Mouse (Mus musculus): ENCODE results near the gene Tmtc2. TPM values are rescaled to one million over a fixed set of nuclear protein-coding genes. Genes with fewer than 3 reads are reported as not detected.

Tmtc2 gene
- polyA plus RNA-seq, 1 experiment = 1.4 TPM

DNA sequence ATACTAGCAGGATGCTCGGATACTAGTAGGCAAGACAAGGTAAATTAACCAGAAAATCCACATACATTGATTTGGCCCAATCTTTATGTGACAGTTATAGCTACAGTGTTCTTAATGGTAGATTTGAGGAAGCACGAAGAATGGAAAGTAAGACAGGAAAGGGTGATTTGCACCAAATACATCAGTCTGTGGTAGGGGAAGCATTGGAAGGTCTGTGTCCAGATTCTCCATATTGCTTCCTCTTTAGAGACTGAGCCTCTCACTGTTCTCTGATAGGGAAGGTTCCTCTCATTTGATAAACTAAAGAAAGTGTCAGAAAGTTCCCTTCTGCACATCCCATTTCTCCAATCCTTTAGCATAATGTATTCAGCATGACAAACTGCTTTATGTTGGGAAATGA is 341.4 kb downstream of the Tmtc2 start:
- WGBS = 59% methylated on average over 2 of the region's 2 CpGs
- H3K27me3 ChIP-seq (ENCODE audit: control insufficient read depth, insufficient read depth, low read length) = no peaks in the 10 kb centered on the region

GRCm38 (mm10) chr10:105230416-105230815 is 343.8 kb downstream of the Tmtc2 start:
- no peak overlapping the region for H3K4me3 ChIP-seq (ENCODE audit: control insufficient read depth, insufficient read depth, low read length)
- no peak overlapping the region for H3K27ac ChIP-seq (ENCODE audit: control insufficient read depth, insufficient read depth, low read length)
- no peaks in the 10 kb centered on the region for H3K36me3 ChIP-seq (ENCODE audit: control insufficient read depth, insufficient read depth, low read length)
- 92% methylated on average over 7 of the region's 7 CpGs for WGBS
- H3K4me1 ChIP-seq (replicated peaks; ENCODE audit: control insufficient read depth, insufficient read depth, low read length) = no peaks in the 10 kb centered on the region
- TF ChIP-seq CTCF (IDR thresholded peaks at IDR 0.05; ENCODE audit: borderline replicate concordance, control insufficient read depth, extremely low read depth, insufficient read depth, low read length, poor library complexity) = no peak
- no peak for TF ChIP-seq POLR2A (IDR thresholded peaks at IDR 0.05; ENCODE audit: control insufficient read depth, extremely low read depth, insufficient read depth, low read length, poor library complexity)
- DNase-seq = no peak
- H3K27me3 ChIP-seq (ENCODE audit: control insufficient read depth, insufficient read depth, low read length) = no peaks in the 10 kb centered on the region

More for the DNA sequence above, 341.4 kb downstream of the Tmtc2 start:
- no peak for DNase-seq
- Histone ChIP-seq H3K4me1 (replicated peaks; ENCODE audit: control insufficient read depth, insufficient read depth, low read length) (no peaks in the 10 kb centered on the region), H3K27ac (ENCODE audit: control insufficient read depth, insufficient read depth, low read length) (no peak overlapping the region), H3K36me3 (ENCODE audit: control insufficient read depth, insufficient read depth, low read length) (no peaks in the 10 kb centered on the region), H3K4me3 (ENCODE audit: control insufficient read depth, insufficient read depth, low read length) (no peak overlapping the region)
- no peak for TF ChIP-seq CTCF (IDR thresholded peaks at IDR 0.05; ENCODE audit: borderline replicate concordance, control insufficient read depth, extremely low read depth, insufficient read depth, low read length, poor library complexity)

DNA sequence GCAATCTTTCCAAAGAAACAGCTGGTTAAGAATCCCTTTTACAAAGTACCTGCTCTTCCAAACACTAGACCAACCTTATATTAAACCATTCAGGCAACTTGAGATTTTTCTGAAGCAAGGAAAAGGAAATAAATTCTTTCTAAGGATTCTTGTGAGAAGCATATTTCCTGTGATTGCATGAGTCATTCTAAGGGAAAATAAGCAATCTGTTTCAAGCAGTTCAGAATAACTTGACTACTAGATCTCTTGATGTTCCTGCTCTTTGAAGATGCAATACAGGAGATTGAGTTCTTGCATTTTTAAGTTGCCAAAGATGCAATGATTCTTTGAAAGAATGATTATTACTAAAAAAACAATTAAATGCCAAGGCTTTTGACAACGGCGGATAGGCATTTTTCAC is 345.6 kb downstream of the Tmtc2 start:
- Histone ChIP-seq H3K27me3 (ENCODE audit: control insufficient read depth, insufficient read depth, low read length) (no peaks in the 10 kb centered on the region), H3K4me1 (replicated peaks; ENCODE audit: control insufficient read depth, insufficient read depth, low read length) (no peaks in the 10 kb centered on the region), H3K36me3 (ENCODE audit: control insufficient read depth, insufficient read depth, low read length) (no peaks in the 10 kb centered on the region), H3K4me3 (ENCODE audit: control insufficient read depth, insufficient read depth, low read length) (no peak overlapping the region), H3K27ac (ENCODE audit: control insufficient read depth, insufficient read depth, low read length) (no peak overlapping the region)
- WGBS = 94% methylated on average over 2 of the region's 2 CpGs
- no peak for DNase-seq
- TF ChIP-seq POLR2A (IDR thresholded peaks at IDR 0.05; ENCODE audit: control insufficient read depth, extremely low read depth, insufficient read depth, low read length, poor library complexity) = no peak

DNA sequence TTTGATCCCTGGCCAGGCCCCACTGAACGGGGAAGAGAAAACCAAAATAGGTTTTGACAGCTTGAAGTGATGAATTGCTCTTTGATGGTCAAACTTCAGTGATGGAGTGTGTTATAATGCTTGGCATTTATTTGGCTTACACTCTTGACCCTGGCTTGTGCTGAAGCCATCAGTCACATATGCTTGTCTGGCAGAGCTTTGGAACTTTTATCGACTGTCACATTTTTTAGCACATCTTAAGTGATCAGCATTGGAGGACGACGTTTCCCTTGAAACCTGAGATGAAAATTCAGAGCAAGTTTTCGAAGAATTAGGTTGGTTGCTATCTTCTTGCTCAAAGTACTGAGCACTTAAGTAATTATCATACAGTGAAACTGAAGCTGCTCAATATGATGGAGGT is 346.6 kb downstream of the Tmtc2 start:
- no peaks in the 10 kb centered on the region for H3K4me1 ChIP-seq (replicated peaks; ENCODE audit: control insufficient read depth, insufficient read depth, low read length)

DNA sequence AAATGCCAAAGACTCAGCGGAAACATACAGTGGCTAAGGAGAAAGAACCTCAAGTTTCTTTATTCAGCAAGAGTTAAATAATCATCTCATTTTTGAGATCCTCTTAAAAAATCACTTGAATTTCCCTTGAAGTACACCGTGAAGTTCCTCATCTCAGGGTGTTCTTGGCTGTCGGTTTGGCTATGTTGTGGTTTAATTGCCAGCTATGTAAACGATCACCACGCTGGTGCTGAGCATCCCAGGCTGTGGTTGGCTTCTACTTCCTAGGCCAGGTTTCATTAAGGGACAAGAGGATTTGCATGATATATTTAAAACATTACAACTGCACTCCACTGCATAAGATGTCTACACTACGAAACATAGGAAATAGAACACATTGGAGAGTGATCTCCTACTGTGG is 348.5 kb downstream of the Tmtc2 start:
- no peak for TF ChIP-seq CTCF (IDR thresholded peaks at IDR 0.05; ENCODE audit: borderline replicate concordance, control insufficient read depth, extremely low read depth, insufficient read depth, low read length, poor library complexity)
- TF ChIP-seq POLR2A (IDR thresholded peaks at IDR 0.05; ENCODE audit: control insufficient read depth, extremely low read depth, insufficient read depth, low read length, poor library complexity) = no peak
- WGBS = 34% methylated on average over 6 of the region's 6 CpGs
- no peak for DNase-seq

More for the DNA sequence above, 346.6 kb downstream of the Tmtc2 start:
- H3K36me3 ChIP-seq (ENCODE audit: control insufficient read depth, insufficient read depth, low read length) = no peaks in the 10 kb centered on the region
- TF ChIP-seq CTCF (IDR thresholded peaks at IDR 0.05; ENCODE audit: borderline replicate concordance, control insufficient read depth, extremely low read depth, insufficient read depth, low read length, poor library complexity) (no peak), POLR2A (IDR thresholded peaks at IDR 0.05; ENCODE audit: control insufficient read depth, extremely low read depth, insufficient read depth, low read length, poor library complexity) (no peak)
- no peak for DNase-seq
- WGBS = 90% methylated on average over 5 of the region's 5 CpGs
- no peak overlapping the region for H3K27ac ChIP-seq (ENCODE audit: control insufficient read depth, insufficient read depth, low read length)
- H3K4me3 ChIP-seq (ENCODE audit: control insufficient read depth, insufficient read depth, low read length) = no peak overlapping the region
- H3K27me3 ChIP-seq (ENCODE audit: control insufficient read depth, insufficient read depth, low read length) = no peaks in the 10 kb centered on the region

DNA sequence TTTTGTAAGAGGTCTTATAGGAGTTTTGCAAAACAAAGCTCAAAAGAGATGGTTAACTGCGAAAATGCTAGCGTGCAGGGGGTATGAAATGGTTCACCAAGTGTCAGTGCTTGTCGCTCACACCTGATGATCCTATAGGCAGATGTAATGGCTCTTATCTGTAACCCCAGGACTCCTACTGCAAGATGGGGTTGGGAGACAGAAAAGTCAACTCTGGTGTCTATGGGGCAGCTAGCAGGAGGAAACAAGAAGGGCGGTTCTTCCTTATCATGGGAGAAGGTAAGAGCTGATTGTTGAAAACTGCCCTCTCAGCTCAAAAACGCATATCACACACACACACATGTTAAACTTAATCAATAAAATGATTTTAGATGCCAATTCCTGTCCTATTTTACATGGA is 351.3 kb downstream of the Tmtc2 start:
- no peak overlapping the region for H3K27ac ChIP-seq (ENCODE audit: control insufficient read depth, insufficient read depth, low read length)
- TF ChIP-seq POLR2A (IDR thresholded peaks at IDR 0.05; ENCODE audit: control insufficient read depth, extremely low read depth, insufficient read depth, low read length, poor library complexity) = no peak
- no peak for TF ChIP-seq CTCF (IDR thresholded peaks at IDR 0.05; ENCODE audit: borderline replicate concordance, control insufficient read depth, extremely low read depth, insufficient read depth, low read length, poor library complexity)
- DNase-seq = no peak
- H3K4me1 ChIP-seq (replicated peaks; ENCODE audit: control insufficient read depth, insufficient read depth, low read length) = no peaks in the 10 kb centered on the region
- 97% methylated on average over 5 of the region's 5 CpGs for WGBS
- no peaks in the 10 kb centered on the region for H3K36me3 ChIP-seq (ENCODE audit: control insufficient read depth, insufficient read depth, low read length)
- no peaks in the 10 kb centered on the region for H3K27me3 ChIP-seq (ENCODE audit: control insufficient read depth, insufficient read depth, low read length)
- H3K4me3 ChIP-seq (ENCODE audit: control insufficient read depth, insufficient read depth, low read length) = no peak overlapping the region

More for the DNA sequence above, 348.5 kb downstream of the Tmtc2 start:
- no peaks in the 10 kb centered on the region for H3K27me3 ChIP-seq (ENCODE audit: control insufficient read depth, insufficient read depth, low read length)
- H3K4me1 ChIP-seq (replicated peaks; ENCODE audit: control insufficient read depth, insufficient read depth, low read length) = no peaks in the 10 kb centered on the region
- H3K36me3 ChIP-seq (ENCODE audit: control insufficient read depth, insufficient read depth, low read length) = no peaks in the 10 kb centered on the region
- no peak overlapping the region for H3K27ac ChIP-seq (ENCODE audit: control insufficient read depth, insufficient read depth, low read length)
- H3K4me3 ChIP-seq (ENCODE audit: control insufficient read depth, insufficient read depth, low read length) = no peak overlapping the region

DNA sequence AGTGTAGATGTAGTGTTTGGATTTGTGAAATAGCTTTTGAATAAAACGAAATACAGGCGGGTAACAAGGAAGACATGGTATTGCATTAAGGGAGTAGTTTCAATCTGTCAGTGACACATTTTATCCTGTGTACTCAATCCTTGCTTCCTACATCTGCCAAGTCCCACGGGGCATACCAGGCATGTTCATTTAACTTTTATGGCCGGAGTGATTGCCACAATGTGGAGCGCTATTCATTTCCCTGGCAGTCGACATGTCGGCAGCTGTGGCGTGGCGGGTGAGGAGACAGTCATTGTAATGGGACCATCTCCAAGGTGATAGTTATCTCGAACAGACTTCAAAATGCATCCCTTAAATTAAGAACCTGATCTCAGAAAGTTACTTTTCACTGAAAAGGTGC is 372.8 kb downstream of the Tmtc2 start:
- TF ChIP-seq POLR2A (IDR thresholded peaks at IDR 0.05; ENCODE audit: control insufficient read depth, extremely low read depth, insufficient read depth, low read length, poor library complexity) = no peak
- TF ChIP-seq CTCF (IDR thresholded peaks at IDR 0.05; ENCODE audit: borderline replicate concordance, control insufficient read depth, extremely low read depth, insufficient read depth, low read length, poor library complexity) = no peak
- H3K27ac ChIP-seq (ENCODE audit: control insufficient read depth, insufficient read depth, low read length) = no peak overlapping the region
- H3K4me1 ChIP-seq (replicated peaks; ENCODE audit: control insufficient read depth, insufficient read depth, low read length) = no peaks in the 10 kb centered on the region
- no peak for DNase-seq
- H3K4me3 ChIP-seq (ENCODE audit: control insufficient read depth, insufficient read depth, low read length) = no peak overlapping the region
- H3K36me3 ChIP-seq (ENCODE audit: control insufficient read depth, insufficient read depth, low read length) = no peaks in the 10 kb centered on the region
- H3K27me3 ChIP-seq (ENCODE audit: control insufficient read depth, insufficient read depth, low read length) = no peaks in the 10 kb centered on the region
- WGBS = 96% methylated on average over 10 of the region's 10 CpGs
